Mouse (Mus musculus) ES-E14 (cell line): ENCODE measurements at regions not wholly inside any gene's neighbourhood (a gene's known extent, or its start where the extent isn't known, plus 50 kb on each side); places are given as distances from the start of the nearest gene placed in this dataset.

Source experiments
- CHD2 ChIP-seq: IDR thresholded peaks from 2 replicates; pipeline ENCODE4 v1.6.1; 2014; ENCODE audit warnings: mild to moderate bottlenecking, low read depth, low read length, inconsistent platforms
- HCFC1 ChIP-seq: IDR thresholded peaks from 2 replicates; pipeline ENCODE4 v1.6.1; 2012; ENCODE audit warnings: low read length, inconsistent platforms, borderline replicate concordance; ENCODE audit not compliant: insufficient read depth
- MAFK ChIP-seq: IDR thresholded peaks from 2 replicates; pipeline ENCODE4 v1.6.1; 2014; ENCODE audit warnings: mild to moderate bottlenecking, low read depth, low read length, inconsistent platforms; ENCODE audit not compliant: insufficient read depth
- ZC3H11A ChIP-seq: IDR thresholded peaks from 2 replicates; pipeline ENCODE4 v1.6.1; 2012; ENCODE audit warnings: low read depth, mild to moderate bottlenecking, inconsistent platforms, low read length, borderline replicate concordance
- ZNF384 ChIP-seq: IDR thresholded peaks from 2 replicates; pipeline ENCODE4 v1.6.1; 2012; ENCODE audit warnings: low read depth, low read length, inconsistent platforms

DNA sequence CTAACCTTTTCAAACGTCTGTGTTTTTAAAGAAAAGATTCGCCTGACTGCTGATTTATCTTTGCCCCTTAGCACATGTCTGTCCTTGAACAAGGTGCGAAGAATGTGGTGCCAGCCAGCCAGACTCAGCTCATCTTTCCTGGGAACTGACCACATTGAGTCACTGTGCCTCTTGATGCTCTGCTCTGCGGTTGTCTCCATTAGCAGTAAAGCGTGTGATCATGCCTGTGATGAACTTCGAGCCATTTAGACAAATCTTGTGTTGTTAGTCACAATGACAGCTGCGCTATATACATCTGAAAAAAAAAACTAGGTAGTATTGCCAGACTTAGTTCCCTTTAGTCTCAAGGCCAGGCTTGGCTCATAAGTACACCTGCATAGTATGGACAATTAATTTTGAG, 140.1 kb downstream of the Fam43a start:
- TF ChIP-seq MAFK, result no peak
- TF ChIP-seq CHD2, result no peak
- TF ChIP-seq ZNF384, result no peak
- no peak for TF ChIP-seq HCFC1
- TF ChIP-seq ZC3H11A, result no peak
